In the genomic region with DNA sequence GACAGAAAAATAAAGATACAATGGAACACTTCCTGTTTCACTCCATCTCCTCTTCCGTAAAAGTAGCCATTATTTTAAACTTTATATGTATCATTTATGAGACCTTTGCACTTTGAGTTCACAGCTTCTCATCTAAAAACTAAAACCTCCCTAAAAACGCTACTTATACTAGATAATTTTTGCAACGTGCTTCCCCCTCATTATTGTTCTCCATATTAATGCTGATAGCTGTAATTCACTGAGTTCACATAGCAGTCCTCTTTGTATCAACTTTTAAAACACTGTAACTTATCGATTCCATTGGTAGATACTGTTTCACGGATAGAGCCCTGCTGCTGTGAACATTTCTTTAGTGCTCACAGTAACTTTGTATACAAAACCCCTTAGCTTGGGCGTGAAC, we compare ENCODE assay signal across 8 mouse cellular contexts. TPM values are rescaled to one million over a fixed set of nuclear protein-coding genes. Genes with fewer than 3 reads are reported as not detected.
DNase-seq lines count a peak whose midpoint lies in the region; ATAC-seq and TF ChIP-seq lines count a peak whose summit lies in the region.

No protein-coding gene starts in this region.

- WGBS in liver, embryonic 13.5 days (ENCODE audit: insufficient replicate concordance) = 3% methylated on average over 6 of the region's 6 CpGs

- no peak for DNase-seq in testis, postnatal 10 days (ENCODE audit: low spot score)
- DNase-seq in liver, embryonic 13.5 days = no peak
- DNase-seq in embryo, embryonic 10.5 days (ENCODE audit: low spot score) = no peak
- DNase-seq in right cerebral cortex, postnatal 14 days = no peak
- DNase-seq in frontal cortex, postnatal 14 days (ENCODE audit: low spot score in 2 of 2) = no peak

- H3K9me3 ChIP-seq in erythroblast, embryonic 14.5 days (ENCODE audit: control insufficient read depth, low read length) = no peaks in the 10 kb centered on the region
- H3K9me3 ChIP-seq in liver, embryonic 13.5 days (replicated peaks) = no peaks in the 10 kb centered on the region

- H3K27ac ChIP-seq in testis, adult 2 months (ENCODE audit: control insufficient read depth, insufficient read depth, low read depth, low read length) = peak overlapping the region; percentile 93
- H3K27ac ChIP-seq in liver, embryonic 13.5 days = peak overlapping the region; percentile 97

- no peaks in the 10 kb centered on the region for H3K27me3 ChIP-seq in erythroblast, embryonic 14.5 days (ENCODE audit: control insufficient read depth)
- no peaks in the 10 kb centered on the region for H3K27me3 ChIP-seq in testis, adult 2 months (ENCODE audit: control insufficient read depth, insufficient read depth, low read length)
- H3K27me3 ChIP-seq in liver, embryonic 13.5 days = no peaks in the 10 kb centered on the region

- peaks cover 35% of the 10 kb centered on the region for H3K4me1 ChIP-seq in erythroblast, embryonic 14.5 days (ENCODE audit: control insufficient read depth)
- H3K4me1 ChIP-seq in testis, adult 2 months (ENCODE audit: control insufficient read depth, insufficient read depth, low read length) = peaks cover 2% of the 10 kb centered on the region; the same call in 1 of the 2 replicates
- peaks cover 30% of the 10 kb centered on the region for H3K4me1 ChIP-seq in liver, embryonic 13.5 days (replicated peaks)

- peak overlapping the region; percentile 99 for H3K9ac ChIP-seq in liver, embryonic 13.5 days

- H3K4me3 ChIP-seq in erythroblast, embryonic 14.5 days (replicated peaks) = peak overlapping the region; percentile 91
- peak overlapping the region; percentile 90 for H3K4me3 ChIP-seq in testis, adult 2 months (ENCODE audit: control insufficient read depth, low read depth, low read length)
- H3K4me3 ChIP-seq in liver, embryonic 13.5 days (replicated peaks) = peak overlapping the region; percentile 98

- no peak for TF ChIP-seq CTCF in testis, adult 2 months (IDR thresholded peaks at IDR 0.05; ENCODE audit: control insufficient read depth, insufficient read depth, insufficient replicate concordance, low read depth, low read length)

- H3K36me3 ChIP-seq in erythroblast, embryonic 14.5 days (ENCODE audit: control insufficient read depth) = no peaks in the 10 kb centered on the region
- H3K36me3 ChIP-seq in testis, adult 2 months (ENCODE audit: control insufficient read depth, insufficient read depth, low read length) = no peaks in the 10 kb centered on the region
- H3K36me3 ChIP-seq in liver, embryonic 13.5 days = no peaks in the 10 kb centered on the region

- ATAC-seq in erythroblast, adult 5-6 weeks (replicated peaks; ENCODE audit: low FRiP score, poor library complexity, severe bottlenecking) = no peak; the same call in 1 of the 2 replicates
- ATAC-seq in liver, embryonic 13.5 days (ENCODE audit: low read depth) = no peak

- no peak for TF ChIP-seq POLR2A in testis, adult 2 months (IDR thresholded peaks at IDR 0.05; ENCODE audit: control insufficient read depth, low read depth, low read length)

- H3K4me2 ChIP-seq in liver, embryonic 13.5 days = peak overlapping the region; percentile 80

RNA-seq across cellular contexts. Expression of a gene that starts 1.1 kb away (rescaled TPM):
- 0.74 and 1.5 TPM in 2 replicates for polyA plus RNA-seq in erythroblast, embryonic 14.5 days (2012)
- 90.1 and 100 TPM in 2 replicates for total RNA-seq in erythroblast, adult 5-6 weeks (2015; ENCODE audit: low replicate concordance)
- total RNA-seq in erythroblast, adult 5-6 weeks (2017; ENCODE audit: low replicate concordance) = 90.7 and 93.5 TPM in 2 replicates
- polyA plus RNA-seq in testis, adult 2 months (2012; rRNA removed) = 6.2 and 8.8 TPM in 2 replicates
- 110 and 137 TPM in 2 replicates for polyA plus RNA-seq in liver, embryonic 13.5 days (2015; fragmentation: Nextera tagmentation; extraction: Ambion mirVana)

Comparison
In these comparisons a context has a peak if more than half of its experiments do, and no peak if none do; other contexts are left out.
1. RNA of a gene that starts 1.1 kb away (polyA plus RNA-seq): 110 to 137 TPM in liver, embryonic 13.5 days; 6.2 to 8.8 TPM in testis, adult 2 months and 0.74 to 1.5 TPM in erythroblast, embryonic 14.5 days; every median in the first group is over 10 times any median in the second.
2. Peak in every context shown above with its lines, with median percentiles within 50 percentile points of each other: H3K4me3 ChIP-seq.